Mouse (Mus musculus) brain, adult 2 months (tissue): Measurements from ENCODE around the gene Olfr1298.

Experiments used
- DNase-seq: peaks from one replicate; pipeline ENCODE4 v3.0.0; 2011; ENCODE audit warnings: low read depth, low spot score

Gene Olfr1298

DNA sequence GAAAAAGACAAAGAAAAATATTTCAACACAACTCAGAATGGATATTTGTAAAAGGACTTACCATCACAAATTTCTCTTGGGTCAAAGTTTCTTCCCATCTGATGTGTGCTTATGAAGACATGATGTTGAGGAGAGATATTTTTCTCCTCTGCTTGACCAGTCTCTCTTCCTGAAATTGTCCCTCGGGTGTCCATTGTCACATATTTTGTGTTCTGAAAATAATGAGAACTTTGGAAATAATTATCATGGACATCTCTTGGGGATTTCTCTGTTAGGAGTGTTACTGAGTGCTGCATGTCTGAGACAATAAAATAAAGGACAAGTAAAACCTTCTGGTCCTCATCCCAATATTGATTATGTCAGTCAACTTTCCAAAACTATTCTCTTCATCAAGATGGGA is at the start of gene Olfr1298:
Gene Olfr1298 (minus strand): TSS at position 101 of the 400 bp plus-strand sequence.
- no peak for DNase-seq

DNA sequence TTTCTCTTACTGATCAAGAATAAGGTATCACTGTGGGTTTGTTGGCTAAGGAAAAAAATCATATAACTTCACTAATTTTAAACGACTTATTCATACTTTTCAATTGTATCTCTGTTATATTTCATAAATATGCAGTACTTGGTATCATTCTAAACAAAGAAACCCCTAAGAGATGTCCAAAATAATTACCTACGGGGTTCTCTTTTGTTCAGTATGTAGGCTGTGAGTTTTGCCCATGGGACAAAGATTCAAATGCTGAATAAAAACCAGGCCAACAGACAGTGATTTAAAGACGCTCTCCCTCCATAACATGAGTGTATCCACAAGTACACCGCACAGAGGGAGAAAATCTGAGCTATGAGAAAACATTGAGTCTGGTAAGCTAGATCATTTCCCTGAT is 12.1 kb upstream of the Olfr1298 start, which contains the start of gene Olfr1299:
Gene Olfr1299 (plus strand): TSS at position 301 of the 400 bp plus-strand sequence.
- no peak for DNase-seq

DNA sequence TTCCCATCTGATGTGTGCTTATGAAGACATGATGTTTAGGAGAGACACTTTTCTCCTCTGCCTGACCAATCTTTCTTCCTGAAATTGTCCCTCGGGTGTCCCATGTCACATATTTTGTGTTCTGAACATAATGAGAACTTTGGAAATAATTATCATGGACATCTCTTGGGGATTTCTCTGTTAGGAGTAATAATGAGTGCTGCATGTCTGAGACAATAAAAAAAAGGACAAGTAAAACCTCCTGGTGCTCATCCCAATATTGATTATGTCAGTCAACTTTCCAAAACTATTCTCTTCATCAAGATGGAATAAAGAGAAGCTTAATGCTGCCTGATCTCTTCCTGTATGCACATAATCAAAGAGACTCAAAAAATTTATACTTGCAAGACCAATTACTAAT is 22.6 kb downstream of the Olfr1298 start, which contains the start of gene Olfr1297:
Gene Olfr1297 (minus strand): TSS at position 101 of the 400 bp plus-strand sequence.
- DNase-seq: no peak
